Mouse (Mus musculus): ENCODE data around the gene L3mbtl4. TPM values are rescaled to one million over a fixed set of nuclear protein-coding genes. Genes with fewer than 3 reads are reported as not detected.

The L3mbtl4 gene
- polyA plus RNA-seq, 1 experiment from 2014 or later: 0.13 TPM

DNA sequence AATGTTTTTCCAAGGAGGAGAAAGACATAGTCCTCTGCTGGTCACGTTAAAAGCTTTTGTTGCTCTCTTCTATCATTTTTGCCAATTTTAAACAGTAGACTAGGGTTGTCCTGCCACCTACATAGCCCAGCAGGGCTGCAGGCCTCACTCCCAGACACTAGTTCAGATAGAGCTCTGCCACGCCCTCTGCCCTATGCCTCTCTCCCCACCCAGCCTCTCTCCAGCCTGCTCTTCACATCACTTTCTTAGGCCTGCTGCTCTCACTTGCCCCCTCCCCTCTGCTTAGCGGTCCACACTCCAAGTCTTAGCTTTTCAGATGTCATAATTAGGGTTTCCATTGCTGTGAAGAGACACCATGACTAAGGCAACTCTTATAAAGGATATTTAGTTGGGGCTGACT lies 437.8 kb downstream of the L3mbtl4 start:
- no peak overlapping the region for H3K4me3 ChIP-seq
- H3K4me2 ChIP-seq (replicated peaks): no peak overlapping the region
- H3K27me3 ChIP-seq: no peaks in the 10 kb centered on the region
- WGBS: 82% methylated on average over 3 of the region's 3 CpGs
- H3K36me3 ChIP-seq: no peaks in the 10 kb centered on the region
- no peaks in the 10 kb centered on the region for H3K9me3 ChIP-seq
- H3K27ac ChIP-seq: no peak overlapping the region
- H3K9ac ChIP-seq: no peak overlapping the region
- ATAC-seq (ENCODE audit: low FRiP score, low read depth): no peak
- no peaks in the 10 kb centered on the region for H3K4me1 ChIP-seq

DNA sequence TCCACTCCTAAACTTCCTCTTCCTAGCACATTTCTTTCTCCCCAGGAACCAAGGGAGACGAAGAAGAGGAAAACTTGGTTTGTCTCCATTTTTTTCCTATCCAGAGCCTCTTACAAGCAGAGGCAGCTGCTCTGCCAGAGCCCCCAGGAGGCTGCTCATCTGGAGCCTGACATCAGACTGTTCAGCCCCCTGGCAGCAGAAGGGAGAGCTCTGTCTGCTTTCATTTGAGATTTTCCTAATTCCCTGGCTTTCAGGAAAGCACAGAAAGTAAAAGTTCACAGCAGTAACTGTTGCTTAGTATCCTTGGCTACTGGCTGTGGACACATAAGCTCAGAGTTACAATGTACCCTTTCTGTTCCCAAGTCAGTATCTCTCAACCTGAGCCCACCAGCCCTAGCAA lies 474.7 kb downstream of the L3mbtl4 start:
- H3K27ac ChIP-seq: no peak overlapping the region
- no peak overlapping the region for H3K4me2 ChIP-seq (replicated peaks)
- H3K9me3 ChIP-seq: no peaks in the 10 kb centered on the region
- H3K4me1 ChIP-seq: peaks cover 20% of the 10 kb centered on the region
- 28% methylated on average over 1 of the region's 1 CpGs for WGBS
- H3K27me3 ChIP-seq: no peaks in the 10 kb centered on the region
- H3K4me3 ChIP-seq: no peak overlapping the region
- no peak for ATAC-seq (ENCODE audit: low FRiP score, low read depth)
- no peaks in the 10 kb centered on the region for H3K36me3 ChIP-seq
- no peak overlapping the region for H3K9ac ChIP-seq

DNA sequence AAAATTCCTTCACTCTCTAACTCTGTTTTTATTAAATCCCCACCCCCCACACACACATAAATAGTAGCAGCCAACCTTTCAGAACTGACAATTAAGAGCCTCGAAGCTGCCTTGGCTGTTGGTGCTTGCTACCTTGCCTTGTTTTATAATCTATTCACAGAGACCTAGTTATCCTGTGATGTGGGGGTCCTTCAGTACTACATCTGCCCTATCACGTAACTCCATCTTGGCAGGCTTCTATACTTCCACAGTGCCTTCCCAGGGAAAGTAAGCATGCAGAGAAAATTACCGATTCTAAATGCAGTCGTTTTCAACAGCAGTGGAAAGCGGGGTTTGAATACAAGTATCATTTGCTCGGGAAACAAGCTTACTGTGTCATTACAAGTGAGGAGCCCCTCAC lies 476.9 kb downstream of the L3mbtl4 start:
- peak; percentile 28; the same call in 1 of the 2 replicates for ATAC-seq (ENCODE audit: low FRiP score, low read depth)
- no peak overlapping the region for H3K4me3 ChIP-seq
- H3K36me3 ChIP-seq: no peaks in the 10 kb centered on the region
- no peaks in the 10 kb centered on the region for H3K27me3 ChIP-seq
- no peak overlapping the region for H3K27ac ChIP-seq
- H3K9me3 ChIP-seq: no peaks in the 10 kb centered on the region
- peak overlapping the region; percentile 19; the same call in 1 of the 2 replicates for H3K4me2 ChIP-seq (replicated peaks)
- WGBS: 52% methylated on average over 6 of the region's 6 CpGs
- peaks cover 20% of the 10 kb centered on the region for H3K4me1 ChIP-seq
- H3K9ac ChIP-seq: no peak overlapping the region

DNA sequence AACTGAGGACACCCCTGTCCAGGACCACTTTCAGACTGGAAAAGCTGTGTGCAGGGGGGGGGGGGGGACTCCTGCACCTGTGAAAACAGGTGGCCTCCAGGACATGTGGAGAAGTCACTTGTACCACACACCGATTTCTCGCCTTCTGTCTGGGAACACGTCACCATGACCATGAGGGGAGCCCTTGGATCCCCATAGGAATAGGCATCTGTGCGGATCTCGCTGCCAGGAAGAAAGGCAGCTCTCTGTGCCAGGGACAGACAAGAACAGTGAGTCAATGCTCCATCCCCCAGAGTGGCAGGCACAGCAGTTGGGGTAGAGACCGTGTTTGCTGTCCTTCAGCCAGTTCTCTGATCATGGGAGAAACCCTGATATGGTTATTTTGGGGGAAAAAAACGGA lies 479.5 kb downstream of the L3mbtl4 start:
- H3K4me2 ChIP-seq (replicated peaks): no peak overlapping the region
- H3K4me1 ChIP-seq: peaks cover 16% of the 10 kb centered on the region
- no peak overlapping the region for H3K9ac ChIP-seq
- no peak overlapping the region for H3K27ac ChIP-seq
- H3K4me3 ChIP-seq: no peak overlapping the region
- WGBS: 68% methylated on average over 7 of the region's 7 CpGs
- H3K9me3 ChIP-seq: no peaks in the 10 kb centered on the region; the same call in 1 of the 2 replicates
- H3K27me3 ChIP-seq: no peaks in the 10 kb centered on the region
- ATAC-seq (ENCODE audit: low FRiP score, low read depth): no peak
- no peaks in the 10 kb centered on the region for H3K36me3 ChIP-seq

DNA sequence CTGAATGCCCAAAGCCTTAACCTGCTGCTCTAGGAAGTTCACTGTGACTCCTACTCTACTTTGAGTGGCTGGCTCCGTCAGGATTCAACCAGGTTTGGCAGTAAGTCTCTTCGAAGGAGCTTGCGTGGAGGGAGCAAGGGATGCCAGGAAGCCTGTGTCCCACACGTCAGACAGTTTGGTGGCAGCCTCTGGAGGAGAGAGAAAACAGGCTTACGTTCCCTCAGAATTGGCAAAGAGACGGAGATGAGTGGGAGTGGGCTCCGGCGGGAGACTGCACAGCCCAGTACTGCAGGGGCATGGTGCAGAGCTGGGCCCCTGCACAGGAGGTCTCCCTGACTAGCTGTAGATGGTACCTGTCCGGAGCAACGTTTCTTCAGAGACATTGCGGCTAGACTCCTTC lies 481.2 kb downstream of the L3mbtl4 start:
- ATAC-seq (ENCODE audit: low FRiP score, low read depth): no peak
- 88% methylated on average over 11 of the region's 11 CpGs for WGBS
- peaks cover 11% of the 10 kb centered on the region for H3K4me1 ChIP-seq
- H3K9me3 ChIP-seq: no peaks in the 10 kb centered on the region; the same call in 1 of the 2 replicates
- H3K4me3 ChIP-seq: no peak overlapping the region
- H3K9ac ChIP-seq: no peak overlapping the region
- H3K27me3 ChIP-seq: no peaks in the 10 kb centered on the region
- H3K27ac ChIP-seq: no peak overlapping the region
- no peaks in the 10 kb centered on the region for H3K36me3 ChIP-seq
- H3K4me2 ChIP-seq (replicated peaks): no peak overlapping the region

DNA sequence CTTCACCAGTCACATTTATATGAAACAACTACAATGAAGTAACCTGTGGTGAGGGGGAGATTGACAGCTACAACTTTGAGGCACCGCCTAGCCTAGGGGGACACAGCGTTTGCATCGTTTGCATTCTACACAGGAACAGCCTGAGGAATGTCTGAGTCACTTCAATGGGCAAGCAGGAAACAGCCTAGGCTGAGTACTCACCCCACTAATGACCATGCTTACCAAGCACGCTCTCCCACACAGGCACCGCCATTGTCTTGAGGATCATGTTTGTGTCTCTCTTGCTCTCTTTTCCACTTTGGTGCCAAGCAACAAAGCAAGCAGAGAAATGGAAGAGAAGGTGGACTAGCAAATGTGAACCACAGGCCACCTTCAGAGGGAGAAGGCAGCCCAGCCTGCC lies 484.8 kb downstream of the L3mbtl4 start:
- ATAC-seq (ENCODE audit: low FRiP score, low read depth): no peak
- H3K4me2 ChIP-seq (replicated peaks): no peak overlapping the region
- no peaks in the 10 kb centered on the region for H3K27me3 ChIP-seq
- no peaks in the 10 kb centered on the region for H3K4me1 ChIP-seq
- H3K4me3 ChIP-seq: no peak overlapping the region
- WGBS: 64% methylated on average over 5 of the region's 5 CpGs
- no peak overlapping the region for H3K9ac ChIP-seq
- no peaks in the 10 kb centered on the region; the same call in 1 of the 2 replicates for H3K9me3 ChIP-seq
- H3K27ac ChIP-seq: no peak overlapping the region
- no peaks in the 10 kb centered on the region for H3K36me3 ChIP-seq

DNA sequence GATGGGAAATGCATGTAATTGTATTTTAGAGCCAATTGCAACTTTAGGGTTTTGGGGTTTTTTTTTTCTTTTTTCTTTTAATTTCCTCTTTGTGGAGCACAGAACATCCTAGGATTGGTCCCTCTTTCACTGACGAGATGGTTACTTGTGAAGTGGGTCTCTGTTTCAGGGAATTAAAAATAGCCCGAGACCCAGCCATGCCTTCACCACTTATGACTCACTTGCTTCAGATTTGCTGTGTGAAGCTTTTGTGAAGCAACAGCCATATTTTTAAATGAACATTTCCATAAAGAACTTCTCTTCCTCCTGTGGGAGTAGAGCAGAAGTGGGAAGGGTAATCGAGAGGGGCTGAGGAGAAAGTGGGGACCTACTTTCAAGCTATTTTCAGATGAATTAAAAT lies 485.3 kb downstream of the L3mbtl4 start:
- no peaks in the 10 kb centered on the region for H3K4me1 ChIP-seq
- no peak for ATAC-seq (ENCODE audit: low FRiP score, low read depth)
- 74% methylated on average over 3 of the region's 3 CpGs for WGBS

DNA sequence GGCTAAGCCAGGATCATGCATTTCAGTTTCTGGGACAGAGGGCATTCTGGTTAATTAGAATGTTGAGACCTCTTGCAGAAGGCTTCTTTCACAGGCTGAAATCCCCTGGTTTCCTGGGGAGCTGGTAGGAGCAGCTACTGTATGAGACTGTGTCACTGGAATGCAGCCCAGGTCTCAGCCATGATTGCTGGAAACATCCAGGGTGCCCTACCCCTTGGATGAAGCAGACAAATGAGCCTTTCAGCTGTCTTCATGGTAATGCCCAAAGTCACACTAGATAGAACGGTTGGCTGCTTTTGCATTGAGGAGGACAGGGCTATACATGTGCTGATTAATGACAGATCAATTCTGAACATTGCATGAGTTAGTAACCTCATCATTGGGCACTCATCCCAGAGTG lies 486.4 kb downstream of the L3mbtl4 start:
- ATAC-seq (ENCODE audit: low FRiP score, low read depth): no peak
- no peaks in the 10 kb centered on the region; the same call in 1 of the 2 replicates for H3K9me3 ChIP-seq
- H3K36me3 ChIP-seq: no peaks in the 10 kb centered on the region
- WGBS: 93% methylated on average over 1 of the region's 1 CpGs
- H3K9ac ChIP-seq: no peak overlapping the region
- H3K4me1 ChIP-seq: no peaks in the 10 kb centered on the region
- H3K27me3 ChIP-seq: no peaks in the 10 kb centered on the region; the same call in 1 of the 2 replicates
- H3K4me2 ChIP-seq (replicated peaks): no peak overlapping the region
- H3K27ac ChIP-seq: no peak overlapping the region
- H3K4me3 ChIP-seq: no peak overlapping the region

More for the DNA sequence above, 485.3 kb downstream of the L3mbtl4 start:
- H3K27ac ChIP-seq: no peak overlapping the region
- H3K36me3 ChIP-seq: no peaks in the 10 kb centered on the region
- H3K27me3 ChIP-seq: no peaks in the 10 kb centered on the region
- H3K4me3 ChIP-seq: no peak overlapping the region
- no peak overlapping the region for H3K4me2 ChIP-seq (replicated peaks)
- H3K9me3 ChIP-seq: no peaks in the 10 kb centered on the region; the same call in 1 of the 2 replicates
- H3K9ac ChIP-seq: no peak overlapping the region

DNA sequence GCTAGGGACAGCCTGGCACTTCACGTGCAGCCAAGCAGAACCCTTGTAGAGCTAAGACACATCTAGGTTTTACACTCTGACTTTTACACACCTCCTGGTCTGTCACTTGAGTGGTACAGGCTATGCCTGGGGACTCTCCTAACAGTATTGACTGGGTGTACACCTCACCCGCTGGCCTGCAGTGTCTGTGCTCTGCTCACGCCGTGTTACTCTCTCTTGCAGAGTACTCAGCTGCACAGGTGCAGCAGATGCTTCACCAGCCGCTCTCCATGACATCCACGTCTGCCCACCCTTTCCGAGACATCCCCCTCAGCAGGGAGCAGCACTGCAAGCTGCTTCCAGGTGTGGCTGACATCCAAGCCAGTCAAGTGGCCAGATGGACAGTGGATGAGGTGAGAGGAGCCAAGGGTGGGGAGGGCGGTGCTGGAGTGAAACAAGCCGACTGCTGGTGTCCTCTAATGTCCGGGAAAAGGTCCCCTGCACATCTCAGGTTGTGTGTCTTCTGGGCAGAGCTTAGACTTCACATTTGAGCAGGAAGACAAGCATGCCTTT lies 490.8 kb downstream of the L3mbtl4 start:
- Histone ChIP-seq H3K4me1 (no peaks in the 10 kb centered on the region), H3K4me2 (replicated peaks) (no peak overlapping the region), H3K9me3 (no peaks in the 10 kb centered on the region), H3K4me3 (no peak overlapping the region), H3K27me3 (no peaks in the 10 kb centered on the region; the same call in 1 of the 2 replicates), H3K9ac (no peak overlapping the region), H3K36me3 (no peaks in the 10 kb centered on the region), H3K27ac (no peak overlapping the region)
- ATAC-seq (ENCODE audit: low FRiP score, low read depth): no peak
- 82% methylated on average over 10 of the region's 10 CpGs for WGBS

DNA sequence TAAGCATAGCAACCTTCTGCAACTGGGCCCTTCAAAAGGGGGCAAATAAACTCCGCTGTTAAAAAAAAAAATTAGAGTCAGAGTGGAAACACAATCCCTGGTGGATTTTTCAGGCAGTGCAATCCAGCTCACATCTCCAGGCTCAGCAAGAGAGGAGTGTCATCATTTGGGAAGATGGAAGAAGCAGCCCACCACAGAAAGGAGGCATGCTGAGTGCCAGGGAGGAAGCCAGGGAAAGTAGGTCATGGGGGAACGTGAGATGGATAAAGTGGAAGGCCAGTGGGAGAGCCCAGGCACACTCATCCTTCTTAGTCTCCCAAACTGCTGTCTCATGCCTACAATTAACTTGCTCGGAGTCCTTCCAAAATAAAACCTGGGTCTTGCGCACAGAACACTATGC lies 496.0 kb downstream of the L3mbtl4 start:
- ATAC-seq (ENCODE audit: low FRiP score, low read depth): no peak
- Histone ChIP-seq H3K27ac (no peak overlapping the region), H3K36me3 (no peaks in the 10 kb centered on the region), H3K9me3 (no peaks in the 10 kb centered on the region), H3K9ac (no peak overlapping the region), H3K4me3 (no peak overlapping the region), H3K4me1 (no peaks in the 10 kb centered on the region), H3K27me3 (no peaks in the 10 kb centered on the region), H3K4me2 (replicated peaks) (no peak overlapping the region)
- 69% methylated on average over 4 of the region's 4 CpGs for WGBS

DNA sequence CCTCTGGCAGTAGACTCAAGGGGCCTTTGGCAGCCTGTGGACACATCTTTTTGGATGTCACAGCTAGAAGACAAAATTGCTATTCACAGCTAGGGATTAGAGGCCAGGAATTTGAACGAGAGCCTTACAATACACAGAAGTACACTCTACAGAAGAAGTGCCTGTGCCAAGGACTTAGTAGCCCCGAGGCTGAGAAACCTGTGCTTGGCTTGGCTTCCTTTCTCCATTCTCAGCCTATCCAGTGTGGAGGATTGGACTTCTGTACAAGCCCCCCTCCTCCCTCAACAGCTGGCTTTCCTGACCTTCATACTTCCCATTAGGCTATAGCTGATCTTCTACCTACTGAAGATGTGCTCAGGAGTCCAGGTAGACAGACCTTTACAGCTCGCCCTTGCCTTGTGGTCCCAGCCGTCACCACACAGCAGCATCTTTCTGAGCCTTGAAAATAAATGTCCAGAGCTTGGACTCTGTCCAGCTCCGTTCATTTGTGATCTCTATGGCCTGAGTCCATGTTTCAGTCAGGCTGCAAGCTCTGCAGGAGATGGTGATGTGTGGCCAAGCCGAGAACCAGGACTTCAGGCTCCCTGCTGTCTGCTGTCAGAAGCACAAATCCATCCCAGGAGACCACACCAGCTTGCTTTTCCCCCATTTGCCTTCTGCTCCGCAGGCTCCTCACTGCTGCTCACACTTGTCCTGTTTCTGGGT lies 497.6 kb downstream of the L3mbtl4 start:
- no peak for ATAC-seq (ENCODE audit: low FRiP score, low read depth)
- Histone ChIP-seq H3K9ac (no peak overlapping the region), H3K4me1 (no peaks in the 10 kb centered on the region), H3K4me2 (replicated peaks) (no peak overlapping the region), H3K4me3 (no peak overlapping the region), H3K36me3 (no peaks in the 10 kb centered on the region), H3K9me3 (no peaks in the 10 kb centered on the region), H3K27me3 (no peaks in the 10 kb centered on the region), H3K27ac (no peak overlapping the region)
- 63% methylated on average over 7 of the region's 7 CpGs for WGBS

DNA sequence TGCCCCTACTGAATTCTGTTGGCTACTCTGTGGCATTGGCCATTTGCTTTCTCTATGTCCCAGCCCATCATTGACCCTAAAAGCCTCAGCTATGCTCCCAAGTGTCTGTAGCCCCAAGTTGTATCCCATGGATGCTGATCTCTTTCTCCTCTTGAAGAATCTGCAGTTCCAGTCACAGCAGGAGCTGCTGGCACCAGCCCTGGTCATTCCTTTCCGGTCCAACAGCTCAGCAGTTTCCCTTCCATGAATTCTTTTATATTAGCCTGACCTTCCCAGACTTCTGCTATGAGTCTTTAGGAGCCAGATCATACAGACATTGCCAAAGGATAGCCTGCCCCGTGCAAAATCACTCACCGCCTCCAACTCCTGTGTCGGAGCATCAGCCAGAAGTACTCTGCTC lies 520.1 kb downstream of the L3mbtl4 start:
- H3K4me1 ChIP-seq: no peaks in the 10 kb centered on the region
- no peak overlapping the region for H3K4me3 ChIP-seq
- no peak for ATAC-seq (ENCODE audit: low FRiP score, low read depth)
- WGBS: 90% methylated on average over 4 of the region's 4 CpGs
- no peaks in the 10 kb centered on the region for H3K27me3 ChIP-seq
- H3K9ac ChIP-seq: no peak overlapping the region
- no peak overlapping the region for H3K4me2 ChIP-seq (replicated peaks)
- no peaks in the 10 kb centered on the region for H3K36me3 ChIP-seq
- no peaks in the 10 kb centered on the region for H3K9me3 ChIP-seq
- H3K27ac ChIP-seq: no peak overlapping the region

DNA sequence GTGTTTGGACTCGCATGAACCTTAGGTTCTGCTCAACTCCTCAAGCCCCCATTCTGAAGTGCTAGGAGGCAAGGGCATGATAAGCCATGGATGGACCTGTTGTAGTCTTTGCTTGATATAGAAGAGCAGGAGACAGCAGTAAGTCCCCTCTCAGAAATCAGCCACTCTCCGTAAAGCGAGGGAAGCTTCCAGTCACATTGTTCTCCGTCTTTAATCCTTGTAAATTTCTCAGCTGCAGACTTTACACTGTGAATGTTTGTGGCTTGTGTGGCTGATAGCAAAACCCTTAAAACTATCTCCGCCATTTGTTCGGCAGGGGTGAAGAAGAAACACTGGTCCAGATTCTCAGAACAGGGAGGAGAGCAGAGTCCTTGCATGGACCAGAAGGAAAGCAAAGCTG lies 552.7 kb downstream of the L3mbtl4 start, which contains the start of gene Tmem200c:
Gene Tmem200c, plus strand, starts transcription at position 301 of the 400 bp plus-strand sequence.
- Histone ChIP-seq H3K4me2 (replicated peaks) (no peak within 1 kb of the TSS), H3K27me3 (peaks cover 4% of the 10 kb centered on the region; the same call in 1 of the 2 replicates), H3K36me3 (no peaks in the 10 kb centered on the region), H3K4me1 (no peaks in the 10 kb centered on the region), H3K4me3 (no peak within 1 kb of the TSS), H3K9ac (no peak within 1 kb of the TSS), H3K27ac (no peak within 1 kb of the TSS), H3K9me3 (no peaks in the 10 kb centered on the region)
- no peak for ATAC-seq (ENCODE audit: low FRiP score, low read depth)
- WGBS: 78% methylated on average over 6 of the region's 6 CpGs

All from limb, embryonic 13.5 days (tissue).